Mouse (Mus musculus) layer of hippocampus, postnatal 14 days (tissue): ENCODE data around the gene Pogz. TPM values are rescaled to one million over a fixed set of nuclear protein-coding genes. Genes with fewer than 3 reads are reported as not detected.
"Not testable (repeated sequence)": the region's sequence is repeated elsewhere in the genome, so short reads cannot be mapped to it uniquely, and the experiment has no call there.

Experiments used
- DNase-seq, 2 experiments: peaks; one replicate each; pipeline ENCODE4 v3.0.0; 2021 to 2022; ENCODE audit warnings: low spot score in 2 of 2, mixed read lengths in 1 of 2
- total RNA-seq, 2 experiments: library from RNA; stranded (reverse); gene quantifications; 2 replicates each; pipeline ENCODE4 v1.2.3; 2021

Gene Pogz
- total RNA-seq, 2 experiments from 2014 or later, result 52.0 to 53.3 TPM

GRCm38 (mm10) chr3:94911050-94911693 lies 73.8 kb downstream of the Pogz start:
- no peak for DNase-seq

- no peak for DNase-seq
These were observed 76.4 kb downstream of the Pogz start for GRCm38 (mm10) chr3:94913801-94914200.

- no peak for DNase-seq
These were observed 78.8 kb downstream of the Pogz start for GRCm38 (mm10) chr3:94915903-94916741.

GRCm38 (mm10) chr3:94917816-94918361 lies 80.5 kb downstream of the Pogz start:
- DNase-seq, result no peak

- DNase-seq, result no peak
These were observed 81.5 kb downstream of the Pogz start for GRCm38 (mm10) chr3:94918845-94919244.

GRCm38 (mm10) chr3:94921104-94921503 lies 83.7 kb downstream of the Pogz start:
- DNase-seq, result no peak

- DNase-seq, result no peak
These were observed 85.0 kb downstream of the Pogz start for GRCm38 (mm10) chr3:94922333-94922732.

GRCm38 (mm10) chr3:94924688-94925087 lies 87.3 kb downstream of the Pogz start:
- DNase-seq, result no peak

GRCm38 (mm10) chr3:94926301-94926736 lies 89.0 kb downstream of the Pogz start:
- DNase-seq, result not testable (repeated sequence)

- DNase-seq, result not testable (repeated sequence)
These were observed 91.6 kb downstream of the Pogz start for GRCm38 (mm10) chr3:94928979-94929378.

- DNase-seq, result not testable (repeated sequence)
These were observed 93.3 kb downstream of the Pogz start for GRCm38 (mm10) chr3:94930386-94931266.

GRCm38 (mm10) chr3:94931427-94932082 lies 94.2 kb downstream of the Pogz start:
- not testable (repeated sequence) for DNase-seq

Other genes with a start within 250 kb of the Pogz start
- gene Gm10972, start 194.5 kb upstream of the Pogz start, total RNA-seq, result not detected
- 1 to 10 TPM; 2.1 to 2.8 TPM for gene Tuft1, start 178.7 kb upstream of the Pogz start, total RNA-seq
- 1 to 10 TPM in 1 of 2 experiments, not detected in 1; 1.8 TPM for gene Selenbp2, start 144.0 kb upstream of the Pogz start, total RNA-seq
- gene Cgn, start 51.1 kb upstream of the Pogz start, total RNA-seq, result 1 to 10 TPM; 3.3 to 3.5 TPM
- 100 to 1,000 TPM; 271 to 301 TPM for gene Psmb4, start 49.4 kb downstream of the Pogz start, total RNA-seq
- 1 to 10 TPM; 7.2 to 7.6 TPM for gene Selenbp1, start 95.5 kb downstream of the Pogz start, total RNA-seq
- 10 to 100 TPM; 19.8 to 23.4 TPM for gene Rfx5, start 116.5 kb downstream of the Pogz start, total RNA-seq
- gene Pi4kb, start 137.2 kb downstream of the Pogz start, total RNA-seq, result 10 to 100 TPM; 52.3 to 54.4 TPM
- gene Zfp687, start 177.9 kb downstream of the Pogz start, total RNA-seq, result 10 to 100 TPM; 26.6 to 28.6 TPM
- 100 to 1,000 TPM; 155 TPM for gene Psmd4, start 205.0 kb downstream of the Pogz start, total RNA-seq